Mouse (Mus musculus) heart, postnatal 4 days (tissue): ENCODE measurements around the gene Tuba1a. TPM values are rescaled to one million over a fixed set of nuclear protein-coding genes. Genes with fewer than 3 reads are reported as not detected.
"Not testable (repeated sequence)": the region's sequence is repeated elsewhere in the genome, so short reads cannot be mapped to it uniquely, and the experiment has no call there.

ENCODE experiments used
- DNase-seq: peaks from one replicate; pipeline ENCODE4 v3.0.0; 2021
- total RNA-seq, 2 experiments: library from RNA; stranded (reverse); gene quantifications; 2 replicates each; pipeline ENCODE4 v1.2.3; 2021

Tuba1a gene
- total RNA-seq, 2 experiments from 2014 or later = 435 TPM

DNA sequence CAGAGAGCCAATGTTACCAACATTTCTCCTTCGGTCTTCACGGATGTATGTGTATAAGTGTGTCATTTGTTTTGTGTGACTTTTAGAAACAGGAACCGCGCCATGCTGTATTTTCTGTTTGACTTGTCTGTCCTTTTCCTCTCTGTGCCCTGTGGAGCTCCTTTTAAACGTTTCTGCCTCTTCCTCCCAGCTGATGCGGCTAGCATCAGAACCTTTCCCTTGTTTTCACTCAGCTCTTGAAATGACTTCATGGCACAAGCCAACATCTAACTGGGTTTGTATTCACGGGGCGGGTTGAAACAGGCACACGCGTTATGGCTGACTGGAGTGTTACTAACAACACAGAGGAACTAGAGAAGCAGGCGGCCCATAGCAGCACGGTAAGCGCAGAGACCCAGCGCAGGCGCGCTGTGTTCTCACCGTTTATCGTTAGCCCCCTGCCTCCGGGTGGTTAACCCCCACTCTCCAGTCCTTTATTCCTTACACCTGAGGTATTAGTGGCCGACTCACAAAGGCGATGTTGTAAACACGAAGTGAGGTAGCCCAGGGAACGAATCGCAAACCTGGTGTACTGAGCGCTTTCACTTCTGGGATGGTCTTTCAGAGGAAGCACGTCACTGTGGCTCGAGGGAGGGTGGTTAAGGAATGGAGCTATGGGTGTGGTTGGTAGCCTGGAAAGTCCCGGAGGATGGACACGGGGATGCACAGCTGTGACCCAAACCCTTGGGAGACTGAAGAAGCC is 31.9 kb upstream of the Tuba1a start:
- peak; percentile 82 for DNase-seq

DNA sequence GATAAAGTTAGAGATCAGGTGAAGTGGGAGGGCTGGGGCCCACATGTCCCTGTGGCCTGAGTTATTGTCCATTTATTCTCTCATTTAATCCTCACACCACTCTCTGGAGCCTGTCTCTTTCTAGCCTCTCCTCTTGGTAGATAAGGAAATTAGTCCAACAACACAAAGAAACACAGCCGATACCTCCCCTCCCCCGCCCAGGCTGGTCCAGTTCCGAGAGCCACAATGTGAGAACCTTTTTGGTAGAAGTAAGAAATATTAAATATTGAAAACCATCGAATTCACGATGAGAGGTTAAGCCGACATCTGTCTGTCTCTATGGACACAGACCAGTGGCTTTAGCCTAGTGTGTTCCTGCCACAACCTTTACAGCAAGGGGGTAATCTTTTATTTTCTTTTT is 31.2 kb upstream of the Tuba1a start:
- DNase-seq = no peak

DNA sequence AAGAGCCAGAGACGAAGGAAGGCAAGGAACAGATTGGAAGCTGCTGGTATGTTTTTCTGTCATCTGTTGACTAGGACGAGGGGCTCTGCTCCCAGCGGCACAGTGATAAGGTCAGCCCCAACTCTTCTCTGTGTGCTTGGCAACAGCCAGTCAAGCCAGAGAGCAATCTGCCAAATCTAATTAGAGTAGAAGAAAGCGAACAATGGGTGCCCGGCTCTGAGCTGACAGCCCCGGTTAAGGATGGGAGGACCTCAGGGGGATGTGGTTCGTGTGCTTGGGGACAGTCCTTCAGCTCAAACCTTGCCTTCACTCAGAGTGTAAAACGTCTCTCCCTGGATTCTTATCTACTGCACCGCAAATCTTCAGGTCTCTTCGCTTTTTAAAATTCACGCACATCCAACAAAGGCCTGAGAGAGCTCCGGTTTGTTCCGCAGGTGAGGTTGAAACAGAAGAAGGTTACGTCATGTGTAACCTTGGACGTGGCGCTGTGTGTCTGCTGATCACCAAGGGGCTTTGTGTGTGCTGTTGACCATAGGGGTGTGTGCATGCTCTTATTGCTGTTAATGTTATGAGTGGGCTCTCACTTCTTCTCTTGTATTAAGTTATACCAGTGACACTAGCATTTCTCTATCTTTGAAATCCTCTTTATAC is 30.1 kb upstream of the Tuba1a start:
- DNase-seq = no peak

DNA sequence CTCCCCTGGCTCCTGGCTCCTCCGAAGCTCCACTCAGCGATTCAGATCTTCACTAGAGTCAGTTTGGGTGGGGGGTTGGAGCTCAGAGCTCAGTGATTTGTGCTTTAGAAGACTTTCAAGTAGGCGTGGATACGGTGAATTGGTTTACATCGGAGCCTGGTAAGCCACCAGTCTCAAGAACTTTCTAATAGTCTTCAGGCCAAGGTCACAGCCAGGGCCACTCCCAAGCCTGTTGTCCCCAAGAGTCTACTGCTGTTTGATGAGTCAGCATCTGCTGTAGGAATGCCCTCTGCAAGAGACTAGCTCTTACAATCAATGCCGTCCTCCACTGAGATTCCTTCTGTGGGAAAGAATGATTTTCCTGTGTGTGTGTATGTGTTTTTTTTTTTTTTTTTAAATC is 28.6 kb upstream of the Tuba1a start:
- no peak for DNase-seq

DNA sequence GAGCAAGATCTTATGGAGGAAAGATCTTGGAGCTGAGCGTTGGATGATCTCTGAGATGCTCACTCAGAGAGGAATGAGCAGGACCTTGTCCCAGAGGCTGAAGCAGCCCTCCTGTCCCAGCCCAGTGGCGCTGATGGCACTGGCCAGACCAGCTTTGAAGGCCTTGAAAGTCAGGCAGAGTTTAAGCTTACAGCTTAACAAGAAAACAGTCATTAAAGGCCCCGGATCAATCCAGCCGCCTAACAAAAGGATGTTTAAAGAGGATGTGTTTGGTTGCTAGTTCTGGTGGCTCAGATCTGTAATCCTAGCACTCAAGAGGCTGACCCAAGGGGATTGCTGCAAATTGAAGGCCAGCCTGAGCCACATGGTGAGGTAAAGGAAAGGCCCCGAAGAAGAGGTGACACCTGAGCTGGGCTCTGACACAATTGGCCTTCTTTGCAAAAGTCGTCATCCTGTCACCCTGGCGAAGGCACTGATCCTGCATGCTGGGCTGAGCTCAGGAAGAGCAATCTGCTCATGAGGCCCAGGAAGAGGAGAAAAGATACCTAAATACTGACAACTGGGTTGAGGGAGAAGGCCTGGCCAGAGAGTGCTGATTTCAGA is 26.6 kb upstream of the Tuba1a start:
- DNase-seq = no peak

DNA sequence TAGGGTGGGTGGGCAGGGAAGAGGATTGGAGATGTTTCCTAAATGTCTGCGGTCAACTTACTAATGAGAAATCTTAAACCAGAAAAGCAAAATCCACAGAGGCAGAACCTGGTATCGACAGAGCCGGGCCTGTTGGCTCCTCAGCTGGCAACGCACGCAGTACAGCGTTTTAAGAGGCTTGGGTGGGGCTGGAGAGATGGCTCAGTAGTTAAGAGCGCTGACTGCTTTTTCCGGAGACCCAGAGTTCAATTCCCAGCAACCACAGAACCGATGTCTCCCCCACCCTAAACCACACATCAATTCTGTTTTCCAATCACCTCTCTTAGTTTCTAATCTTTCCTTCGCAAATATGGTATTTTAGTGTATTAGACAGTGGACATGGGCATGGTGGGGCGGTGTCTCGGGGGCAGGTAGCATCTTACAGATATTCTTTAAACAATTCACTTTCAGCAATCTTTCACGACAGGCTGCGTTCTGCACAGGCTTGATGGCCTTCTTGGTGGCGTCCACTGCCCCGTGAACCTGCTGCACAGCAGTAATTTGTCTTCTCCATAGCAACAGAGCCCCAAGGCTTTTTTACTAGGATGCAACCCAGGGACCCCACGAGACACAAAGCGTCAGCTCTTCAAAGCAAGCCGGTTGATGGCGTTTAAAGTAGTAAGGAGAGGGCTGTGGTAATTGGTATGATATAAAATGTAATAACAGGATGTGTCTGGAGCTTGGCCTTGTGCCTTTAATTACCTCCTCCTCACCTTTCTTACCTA is 25.1 kb upstream of the Tuba1a start:
- no peak for DNase-seq

DNA sequence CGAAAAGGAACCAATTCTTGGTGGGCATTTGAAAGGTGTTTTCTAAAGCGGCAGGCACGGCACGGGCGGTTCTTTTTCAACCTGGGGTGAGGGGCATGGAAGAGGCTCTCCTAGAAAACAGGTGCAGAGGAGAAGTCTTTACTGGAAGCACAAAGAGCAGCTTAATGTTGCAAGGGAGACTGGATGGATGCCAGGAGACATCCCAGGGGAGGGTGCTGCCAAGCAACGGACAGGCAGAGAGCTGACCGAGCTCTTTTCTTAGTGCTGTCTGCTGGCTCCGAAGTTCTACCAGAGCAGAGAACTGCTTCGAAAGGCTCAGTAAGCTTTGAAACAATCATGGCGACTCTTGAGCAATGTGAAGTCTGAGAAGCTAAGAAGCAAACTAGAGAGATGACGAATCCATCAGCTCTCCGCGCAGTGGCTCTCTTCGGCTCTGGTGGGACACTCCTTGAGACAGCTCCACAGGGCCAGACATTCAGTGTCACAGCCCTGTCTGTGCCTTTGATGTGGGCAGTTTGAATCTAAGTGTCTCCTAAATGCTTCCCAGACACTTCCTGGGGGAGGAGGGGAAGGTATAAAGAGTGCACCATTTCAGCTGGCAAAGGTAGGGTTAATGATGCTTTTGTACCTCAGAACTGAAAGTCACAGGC is 24.4 kb upstream of the Tuba1a start:
- peak; percentile 85 for DNase-seq

DNA sequence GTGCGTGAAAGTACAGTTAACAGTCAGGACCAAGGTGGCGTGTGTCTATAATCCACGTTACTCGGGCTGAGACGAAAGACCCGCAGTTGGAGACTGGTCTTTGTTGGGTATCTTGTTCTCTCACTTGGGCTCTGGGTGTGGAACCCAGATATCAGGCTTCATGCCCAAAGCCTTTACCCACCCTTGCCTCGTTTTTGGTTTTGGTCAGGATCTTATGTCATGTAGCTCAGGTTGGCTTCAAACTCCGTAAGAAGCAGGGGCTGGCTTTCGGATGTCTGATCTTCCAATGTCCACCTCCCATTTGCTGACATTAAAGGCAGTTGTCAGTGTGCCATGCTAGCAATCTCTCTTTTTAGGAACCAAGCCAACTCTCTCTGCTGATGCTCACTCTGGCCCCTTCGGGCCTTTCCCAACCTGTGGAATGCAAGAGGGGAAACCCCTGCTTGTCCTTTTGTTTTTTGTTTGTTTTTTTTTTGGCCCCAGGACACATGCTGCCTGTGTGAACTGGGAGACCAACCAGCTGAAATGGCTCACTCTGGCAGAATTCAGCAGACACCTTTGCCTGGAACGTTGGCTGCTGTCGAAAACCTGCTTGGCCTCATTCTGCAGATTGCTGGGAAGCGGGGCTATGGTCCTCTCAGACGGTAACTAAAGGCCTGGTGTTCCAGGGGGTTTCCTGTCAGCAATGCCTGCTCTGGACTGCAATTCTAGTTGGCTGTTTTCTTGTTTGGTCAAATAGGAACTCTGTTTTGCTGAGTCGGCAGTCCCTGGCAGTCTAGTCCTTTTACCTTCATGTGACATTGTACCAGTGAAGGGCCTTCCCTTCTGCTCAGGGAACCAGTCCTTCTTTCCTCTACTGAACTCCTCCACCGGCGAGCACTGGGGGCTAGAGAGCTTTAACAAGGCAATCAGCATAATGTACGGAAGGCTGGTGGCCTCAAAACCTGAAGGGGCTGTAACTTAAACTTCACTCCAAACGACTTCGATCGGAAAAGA is 23.6 kb upstream of the Tuba1a start:
- DNase-seq = no peak

DNA sequence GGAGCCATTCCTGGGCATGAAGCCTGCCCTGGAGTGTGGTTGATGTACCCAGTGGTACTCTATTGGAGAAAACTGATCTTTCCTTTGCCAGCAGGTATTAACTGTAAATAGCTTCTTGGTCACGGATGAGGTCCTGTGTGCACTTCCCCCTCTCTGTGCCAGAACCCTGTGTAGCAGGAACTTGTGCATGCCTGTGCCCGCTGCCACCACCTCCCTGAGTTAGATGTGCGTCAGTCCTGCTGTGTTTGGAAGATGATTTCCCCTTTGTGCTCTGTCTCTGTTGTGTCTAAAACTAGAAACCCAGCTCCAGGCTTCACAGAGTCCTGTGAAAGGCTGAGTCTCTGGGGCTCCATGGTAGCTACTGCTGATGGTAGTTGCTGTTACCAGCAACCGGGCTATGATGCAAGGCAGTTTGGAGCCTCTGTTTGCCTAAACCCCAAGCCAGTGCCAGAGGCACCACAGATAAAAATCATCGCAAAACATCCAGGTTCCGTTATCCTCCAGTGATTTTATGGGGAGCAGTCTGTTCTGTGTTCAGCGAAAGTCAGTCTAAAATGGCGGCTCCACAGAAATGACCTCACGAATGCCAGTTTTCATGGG is 19.6 kb upstream of the Tuba1a start:
- DNase-seq = no peak

DNA sequence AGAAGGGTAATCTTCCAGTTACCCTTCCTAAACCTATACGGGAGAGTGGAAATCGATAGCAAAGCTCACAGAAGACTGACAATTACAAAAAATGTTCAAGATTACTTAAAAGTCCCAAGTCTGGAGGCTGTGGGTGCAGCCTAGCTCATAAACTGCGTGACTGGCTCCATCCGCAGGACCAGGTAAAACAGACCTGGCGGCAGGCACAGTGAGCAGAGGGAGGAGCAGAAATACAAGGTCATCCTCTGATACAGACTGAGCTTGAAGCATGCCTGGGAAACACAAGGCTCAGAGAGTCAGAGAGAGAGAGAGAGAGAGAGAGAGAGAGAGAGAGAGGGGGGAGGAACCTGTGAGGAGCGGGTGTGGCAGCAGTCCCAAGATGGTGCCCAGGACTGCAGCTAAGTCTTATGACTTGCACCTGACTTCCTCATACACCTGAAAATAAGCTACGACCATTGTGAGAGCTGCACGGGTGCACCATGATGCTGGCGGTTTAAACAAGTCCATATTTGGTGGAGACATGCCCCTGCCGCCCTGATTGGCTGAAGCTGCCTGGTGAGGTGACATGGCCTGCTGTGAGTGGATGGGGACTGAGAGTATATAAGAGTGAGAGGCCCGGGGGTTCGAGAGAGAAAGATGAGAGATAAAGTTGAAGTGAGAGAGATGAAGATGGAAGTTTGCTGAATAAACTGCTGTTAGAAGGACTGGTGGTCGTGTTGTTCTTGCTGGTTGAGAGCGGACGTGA is 18.2 kb upstream of the Tuba1a start:
- not testable (repeated sequence) for DNase-seq

DNA sequence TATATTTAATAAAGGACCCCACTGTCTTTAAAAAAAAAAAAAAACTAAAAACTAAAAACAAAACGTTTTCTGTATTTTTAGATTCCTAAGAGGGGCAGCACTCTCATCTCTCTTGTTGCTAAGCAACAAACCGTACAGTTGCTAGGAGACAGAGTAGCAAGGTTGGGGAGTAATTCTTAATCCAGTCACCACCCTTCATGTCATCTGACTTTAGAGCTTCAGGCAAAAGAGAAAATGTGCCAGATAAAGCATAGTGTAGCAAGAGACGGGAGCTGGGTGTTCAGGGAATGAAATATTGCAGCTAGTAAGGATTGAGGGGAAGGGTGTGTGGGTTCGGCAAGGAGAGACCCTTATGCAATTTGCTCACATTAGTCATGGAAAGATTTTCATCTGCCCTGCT is 17.6 kb upstream of the Tuba1a start:
- no peak for DNase-seq

DNA sequence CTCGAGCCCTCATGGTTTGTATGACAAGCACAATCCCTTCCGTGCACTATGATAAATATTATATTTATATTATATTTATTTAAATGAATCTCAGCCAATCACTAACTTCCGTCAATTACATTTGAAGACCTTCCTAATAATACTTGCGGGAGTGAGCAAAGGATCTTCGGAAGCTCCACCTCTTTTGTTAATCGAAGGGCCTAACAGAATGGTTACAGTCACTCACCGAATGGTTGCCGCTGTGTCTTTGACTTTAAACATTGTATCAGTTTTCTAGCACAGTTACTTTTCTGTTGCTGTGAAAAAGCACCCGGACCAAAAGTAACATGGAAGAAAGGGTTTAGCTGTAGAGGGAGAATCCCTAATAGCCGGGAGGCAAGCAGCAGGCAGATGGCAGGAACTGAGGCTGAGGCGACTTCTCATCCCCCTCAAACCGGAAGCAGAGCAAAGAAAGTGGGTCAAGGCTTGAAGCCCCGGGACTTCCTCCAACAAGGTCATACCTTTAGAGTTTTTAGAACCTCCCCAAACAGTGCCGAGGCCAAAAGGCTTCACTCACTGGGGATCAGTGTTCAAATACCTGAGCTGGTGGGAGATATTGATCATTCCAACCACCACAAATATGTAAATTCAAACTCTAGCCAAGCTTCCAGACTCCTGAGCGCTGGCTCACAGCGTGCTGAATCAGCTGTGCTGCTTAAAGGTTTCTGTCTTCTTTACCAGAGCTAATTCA is 16.0 kb upstream of the Tuba1a start:
- DNase-seq = no peak

DNA sequence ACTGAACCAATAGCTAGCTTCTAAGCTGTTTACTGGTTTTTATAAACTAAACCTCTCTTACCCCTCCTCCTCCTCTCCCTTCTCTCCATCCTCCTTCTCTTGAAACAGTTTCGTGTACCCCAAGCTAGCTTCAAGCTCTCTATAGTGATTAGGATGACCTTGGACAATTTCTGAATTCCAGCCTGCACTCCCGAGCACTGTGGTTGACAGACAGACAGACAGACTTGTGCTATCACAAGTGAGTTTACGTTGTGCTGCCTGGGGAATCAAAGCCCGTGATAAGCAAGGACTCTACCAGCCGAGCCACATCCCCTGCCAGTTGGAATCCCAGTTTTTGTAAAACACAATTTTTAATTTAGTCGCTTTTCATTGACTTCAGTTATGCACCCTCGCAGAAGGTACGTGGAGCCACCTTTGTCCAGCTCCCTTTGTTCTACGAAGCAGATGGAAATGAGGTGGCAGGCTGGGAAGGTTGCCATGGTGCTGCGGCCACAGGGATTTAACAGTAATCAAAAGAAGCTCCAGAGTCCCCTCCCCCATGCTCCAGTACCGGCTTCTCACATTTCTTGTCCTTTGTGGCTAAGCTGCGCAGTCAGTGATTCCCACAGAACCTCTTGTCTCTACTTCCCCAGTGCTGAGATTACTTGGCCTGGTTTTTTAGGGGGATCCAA is 15.3 kb upstream of the Tuba1a start:
- DNase-seq = peak; percentile 69

DNA sequence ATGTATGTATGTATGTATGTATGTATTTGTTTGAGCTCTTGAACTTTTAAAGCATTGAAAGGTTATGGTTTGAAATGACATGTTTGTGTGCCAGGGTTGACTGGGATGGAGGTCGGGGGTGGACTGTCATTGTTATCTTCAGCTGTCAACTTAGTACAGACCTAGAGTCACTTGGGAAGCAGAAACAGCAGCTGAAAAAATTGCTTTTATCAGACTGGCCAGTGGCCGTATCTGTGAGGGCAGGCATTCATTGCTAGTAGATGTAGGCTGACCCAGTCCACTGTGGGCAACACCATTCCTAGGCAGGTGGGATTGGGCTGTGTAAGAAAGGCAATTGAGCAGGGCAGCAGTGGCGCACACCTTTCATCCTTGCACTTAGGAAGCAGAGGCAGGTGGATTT is 6.0 kb upstream of the Tuba1a start:
- no peak for DNase-seq

DNA sequence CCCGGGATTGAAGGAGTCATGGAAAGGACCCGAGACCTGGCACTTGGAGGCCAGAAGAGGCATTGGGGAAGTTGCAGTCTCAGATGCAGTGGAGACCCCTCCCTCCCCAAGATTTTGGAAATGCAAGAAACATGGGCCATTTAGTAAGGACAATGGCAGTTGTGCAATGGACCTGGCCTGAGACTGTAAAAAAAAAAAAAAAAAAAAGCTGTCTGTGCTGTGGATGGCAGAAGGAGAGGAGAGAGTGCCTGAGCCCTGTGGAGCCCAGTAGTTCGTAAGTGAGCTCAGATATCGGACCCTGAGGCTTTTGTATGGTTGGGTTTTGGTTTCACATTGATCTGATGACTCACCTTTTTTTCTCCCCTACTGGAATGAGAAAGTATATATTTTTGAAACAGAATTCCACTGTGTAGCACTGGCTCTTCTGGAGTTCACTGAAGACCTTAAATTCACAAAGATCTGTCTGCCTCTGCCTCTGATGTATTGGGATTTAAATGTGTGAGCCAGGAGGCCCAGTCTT is 5.5 kb upstream of the Tuba1a start:
- no peak for DNase-seq

DNA sequence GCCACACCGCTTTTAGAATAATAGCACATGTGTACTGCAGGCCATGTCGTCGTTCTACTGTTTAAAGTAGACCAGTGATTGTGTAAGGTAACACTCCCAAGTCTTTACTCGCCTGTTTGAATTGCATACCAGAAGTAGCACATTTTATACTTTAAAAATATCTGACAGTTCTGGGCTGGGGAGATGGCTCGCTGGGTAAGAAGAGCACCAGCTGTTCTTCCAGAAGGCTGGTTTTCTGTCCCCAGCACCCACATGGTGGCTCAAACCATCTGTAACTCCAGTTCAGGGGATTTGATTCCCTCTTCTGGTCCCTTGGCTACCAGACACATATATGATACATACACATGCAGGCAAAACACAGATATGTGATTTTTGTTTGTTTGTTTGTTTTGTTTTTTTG is 4.0 kb upstream of the Tuba1a start:
- DNase-seq = no peak

DNA sequence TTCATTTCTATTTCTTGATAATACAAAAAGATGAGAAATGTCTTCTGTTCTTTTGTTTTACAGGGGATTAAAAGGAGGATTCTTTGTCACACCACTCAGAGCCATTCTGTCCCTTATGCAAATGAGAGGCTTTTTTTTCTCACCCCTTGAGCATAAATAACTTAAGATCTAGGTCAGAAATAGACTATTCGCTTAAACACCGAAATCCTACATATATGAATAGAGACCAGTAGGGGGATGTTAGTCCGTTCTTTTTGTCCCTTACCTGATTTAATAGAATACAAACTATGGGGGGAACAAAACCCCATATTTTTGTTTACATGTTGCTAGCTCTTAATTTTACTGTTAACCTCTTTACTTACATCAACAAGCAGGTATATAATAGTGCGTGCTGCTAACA is 2.5 kb upstream of the Tuba1a start:
- DNase-seq = no peak

DNA sequence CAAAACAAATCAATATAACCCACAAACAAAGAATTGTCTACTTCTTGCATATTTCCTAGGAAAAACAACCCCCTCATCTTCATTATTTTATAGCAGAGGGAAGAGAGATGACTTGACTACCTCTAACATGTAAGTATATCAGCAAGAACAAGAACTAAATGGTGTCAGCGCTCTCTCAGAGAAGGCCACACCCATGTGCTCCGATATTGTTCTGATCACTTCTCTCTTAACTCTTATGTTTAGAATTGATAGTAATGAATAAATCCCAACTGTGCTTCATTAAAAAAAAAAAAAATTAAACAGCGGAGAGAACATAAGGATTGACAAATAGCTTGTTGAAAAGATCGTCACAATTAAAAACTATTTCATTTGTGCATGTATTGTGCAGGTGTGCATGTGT is 1.8 kb upstream of the Tuba1a start:
- DNase-seq = no peak
